Mouse (Mus musculus) E14TG2a.4 (cell line): ENCODE data around the gene Gata3.

Source experiments
- CTCF ChIP-seq: conservative IDR thresholded peaks from 2 replicates; pipeline ENCODE4 v1.5.1; 2014; ENCODE audit warnings: low read length
- NANOG ChIP-seq: IDR thresholded peaks from 2 replicates; pipeline ENCODE4 v1.6.1; 2014; ENCODE audit warnings: borderline replicate concordance, low read length, mixed read lengths

DNA sequence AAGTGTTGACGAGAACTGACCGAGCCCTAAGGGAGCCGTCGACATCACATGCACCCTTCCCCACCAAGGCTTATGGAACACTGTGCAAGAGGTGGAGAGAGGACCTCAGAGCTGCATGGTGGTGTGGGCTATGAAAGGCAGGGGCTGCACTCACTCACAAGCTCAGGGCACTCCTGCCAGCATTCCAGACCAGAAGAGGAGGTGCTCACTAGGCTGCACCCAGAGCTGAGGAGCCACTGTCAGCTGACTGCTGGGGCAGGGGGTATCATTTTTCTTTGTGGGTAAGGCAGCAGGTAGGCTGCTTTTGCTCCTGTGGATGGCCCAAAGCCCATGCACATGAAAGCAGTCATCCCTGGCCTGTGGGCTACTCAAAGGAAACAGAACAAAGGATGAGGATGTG is 49.4 kb upstream of the Gata3 start:
- TF ChIP-seq CTCF = no peak
- no peak for TF ChIP-seq NANOG
